Mouse (Mus musculus) ES-Bruce4 (cell line): ENCODE data around the gene 2410015M20Rik.

ENCODE experiments used
- CTCF ChIP-seq: IDR thresholded peaks from one replicate; pipeline ENCODE4 v1.8.1; 2011; ENCODE audit warnings: low read depth, low read length
- EP300 ChIP-seq: IDR thresholded peaks from 2 replicates; pipeline ENCODE4 v1.6.1; 2011; ENCODE audit warnings: low read depth, low read length; ENCODE audit not compliant: insufficient read depth
- POLR2A ChIP-seq: IDR thresholded peaks from one replicate; pipeline ENCODE4 v1.8.1; 2011; ENCODE audit warnings: low read length; ENCODE audit not compliant: insufficient read depth

GRCm38 (mm10) chr17:56611323-56611722 lies 1.8 kb upstream of the 2410015M20Rik start:
- TF ChIP-seq CTCF (no peak), EP300 (no peak), POLR2A (no peak)
